Mouse (Mus musculus) bone marrow macrophage, adult 2 months (primary cell): ENCODE data around the gene Dennd5b. TPM values are rescaled to one million over a fixed set of nuclear protein-coding genes. Genes with fewer than 3 reads are reported as not detected.

Experiments used
- H3K27ac ChIP-seq: 2 replicates; pipeline ENCODE4 v1.5.1; 2012; ENCODE audit warnings: low read depth, low read length; ENCODE audit not compliant: insufficient read depth
- H3K4me1 ChIP-seq: 2 replicates; pipeline ENCODE4 v1.6.1; 2012; ENCODE audit warnings: low read length; ENCODE audit not compliant: control insufficient read depth, insufficient read depth
- H3K4me3 ChIP-seq: 2 replicates; pipeline ENCODE4 v1.5.1; 2012; ENCODE audit warnings: mild to moderate bottlenecking, low read length, moderate library complexity; ENCODE audit not compliant: insufficient read depth
- CTCF ChIP-seq: IDR thresholded peaks from 2 replicates; pipeline ENCODE4 v1.5.1; 2012; ENCODE audit warnings: low read depth, mild to moderate bottlenecking, low read length, moderate library complexity
- POLR2A ChIP-seq: IDR thresholded peaks from 2 replicates; pipeline ENCODE4 v1.6.1; 2012; ENCODE audit warnings: mild to moderate bottlenecking, low read depth, low read length, borderline replicate concordance
- polyA plus RNA-seq: library from polyadenylated mRNA; stranded (reverse); fragments of >200 nt; gene quantifications from 2 replicates; pipeline ENCODE4 v1.2.4, GENCODE M21; 2012; ENCODE audit not compliant: missing spikeins, insufficient read depth, insufficient read length

Gene Dennd5b
- polyA plus RNA-seq, result 0.19 and 0.87 TPM in 2 replicates

DNA sequence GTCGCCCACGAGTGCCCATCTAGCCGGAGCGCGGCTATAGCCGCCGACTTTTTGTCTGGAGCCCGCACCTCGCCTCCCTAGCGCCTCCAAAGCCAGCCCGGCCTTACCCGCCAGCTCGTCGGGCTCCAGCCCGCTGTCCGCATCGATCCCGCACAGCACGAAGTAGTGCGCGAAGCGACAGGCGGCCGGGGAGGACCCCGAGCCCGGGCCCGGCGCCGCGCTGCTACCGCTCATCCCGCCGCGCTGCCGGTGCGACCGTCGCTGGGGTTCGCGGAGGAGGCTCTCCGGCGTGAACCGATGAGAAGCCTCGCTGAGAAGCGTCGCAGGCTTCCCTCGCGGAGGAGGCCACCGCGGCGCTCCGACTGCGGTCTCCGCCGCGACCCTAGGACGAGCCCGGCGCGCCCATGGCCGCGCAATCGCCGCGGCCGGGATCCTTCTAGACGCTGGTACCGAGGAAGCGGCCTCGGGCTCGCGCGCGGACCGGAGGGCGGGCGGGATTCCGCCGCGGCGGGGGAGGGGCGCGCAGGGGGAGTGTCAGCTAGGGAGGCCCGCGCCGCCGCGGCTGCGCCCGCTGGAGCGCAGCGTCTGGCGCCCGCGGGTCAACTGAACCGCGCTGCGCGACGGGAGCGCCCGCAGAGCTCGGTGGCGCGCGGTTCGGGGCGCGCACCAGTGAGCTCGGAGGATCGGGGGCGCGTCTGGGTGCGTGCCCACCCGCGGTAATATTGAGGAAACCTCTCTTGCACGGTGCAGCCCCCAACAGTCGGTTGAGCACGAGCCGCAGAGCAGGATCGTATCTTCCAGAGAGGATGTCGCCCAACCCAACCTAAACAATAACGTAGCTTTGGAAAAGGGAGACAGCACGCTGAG, at the start of gene Dennd5b:
Gene Dennd5b (minus strand): TSS at position 605 of the 867 bp plus-strand sequence.
- peaks cover 5% of the 10 kb centered on the region; the same call in 1 of the 2 replicates for H3K4me1 ChIP-seq
- TF ChIP-seq POLR2A, result no peak
- TF ChIP-seq CTCF, result no peak
- peak within 1 kb of the TSS; percentile 78 for H3K4me3 ChIP-seq
- 0 out of 2 replicates have a peak within 1 kb of the TSS, but pooled peaks have one; percentile 10 for H3K27ac ChIP-seq

- no peak for TF ChIP-seq POLR2A
- no peak for TF ChIP-seq CTCF
- Histone ChIP-seq H3K4me3 (no peak overlapping the region), H3K4me1 (no peaks in the 10 kb centered on the region), H3K27ac (no peak overlapping the region)
These were observed 47.2 kb upstream of the Dennd5b start for GRCm38 (mm10) chr6:149148436-149149229.

DNA sequence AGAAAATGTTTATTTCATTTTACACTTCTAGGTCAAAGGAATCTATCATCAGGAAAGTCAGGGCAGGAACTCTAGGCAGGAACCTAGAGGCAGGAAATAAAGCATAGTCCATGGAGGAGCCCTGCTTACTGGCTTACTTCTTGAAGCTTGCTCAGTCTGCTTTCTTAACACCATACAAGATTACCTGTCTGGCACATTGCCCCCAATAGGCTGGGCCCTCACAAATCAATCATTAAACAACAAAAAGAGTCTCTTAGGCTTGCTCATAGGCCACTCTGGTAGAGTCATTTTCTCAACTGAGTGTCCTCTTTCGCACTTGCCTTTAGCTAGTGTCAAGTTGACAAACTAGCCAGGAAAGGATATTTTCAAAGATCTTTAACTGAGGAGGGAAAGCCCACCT, 43.7 kb upstream of the Dennd5b start:
- TF ChIP-seq CTCF, result no peak
- H3K4me1 ChIP-seq, result no peaks in the 10 kb centered on the region
- no peak overlapping the region for H3K4me3 ChIP-seq
- H3K27ac ChIP-seq, result no peak overlapping the region

GRCm38 (mm10) chr6:149141393-149142173, 40.1 kb upstream of the Dennd5b start:
- Histone ChIP-seq H3K4me1 (no peaks in the 10 kb centered on the region), H3K27ac (peak overlapping the region; percentile 52)

GRCm38 (mm10) chr6:149139471-149139870, 38.0 kb upstream of the Dennd5b start, which contains the start of gene Etfbkmt:
TSS of gene Etfbkmt (plus strand) at chr6:149139849.
- TF ChIP-seq POLR2A (no peak), CTCF (no peak)
- Histone ChIP-seq H3K4me3 (no peak within 1 kb of the TSS), H3K27ac (peak within 1 kb of the TSS; percentile 17; the same call in 1 of the 2 replicates), H3K4me1 (no peaks in the 10 kb centered on the region)

More at GRCm38 (mm10) chr6:149141393-149142173, 40.1 kb upstream of the Dennd5b start:
- no peak for TF ChIP-seq CTCF
- TF ChIP-seq POLR2A, result no peak
- H3K4me3 ChIP-seq, result peak overlapping the region; percentile 77

GRCm38 (mm10) chr6:149139011-149139410, 37.5 kb upstream of the Dennd5b start:
- no peak for TF ChIP-seq CTCF
- no peak for TF ChIP-seq POLR2A
- H3K4me3 ChIP-seq, result no peak overlapping the region
- peak overlapping the region; percentile 17; the same call in 1 of the 2 replicates for H3K27ac ChIP-seq
- H3K4me1 ChIP-seq, result no peaks in the 10 kb centered on the region

GRCm38 (mm10) chr6:149137936-149138335, 36.5 kb upstream of the Dennd5b start:
- H3K4me3 ChIP-seq, result no peak overlapping the region
- H3K4me1 ChIP-seq, result no peaks in the 10 kb centered on the region
- no peak overlapping the region for H3K27ac ChIP-seq
- no peak for TF ChIP-seq CTCF
- no peak for TF ChIP-seq POLR2A

- no peak for TF ChIP-seq CTCF
- TF ChIP-seq POLR2A, result no peak
- Histone ChIP-seq H3K4me3 (no peak overlapping the region), H3K27ac (no peak overlapping the region), H3K4me1 (peaks cover 3% of the 10 kb centered on the region; the same call in 1 of the 2 replicates)
These were observed 34.2 kb upstream of the Dennd5b start for GRCm38 (mm10) chr6:149135631-149136030.
